Mouse (Mus musculus): Measurements from ENCODE around the gene Alkbh6.

DNA sequence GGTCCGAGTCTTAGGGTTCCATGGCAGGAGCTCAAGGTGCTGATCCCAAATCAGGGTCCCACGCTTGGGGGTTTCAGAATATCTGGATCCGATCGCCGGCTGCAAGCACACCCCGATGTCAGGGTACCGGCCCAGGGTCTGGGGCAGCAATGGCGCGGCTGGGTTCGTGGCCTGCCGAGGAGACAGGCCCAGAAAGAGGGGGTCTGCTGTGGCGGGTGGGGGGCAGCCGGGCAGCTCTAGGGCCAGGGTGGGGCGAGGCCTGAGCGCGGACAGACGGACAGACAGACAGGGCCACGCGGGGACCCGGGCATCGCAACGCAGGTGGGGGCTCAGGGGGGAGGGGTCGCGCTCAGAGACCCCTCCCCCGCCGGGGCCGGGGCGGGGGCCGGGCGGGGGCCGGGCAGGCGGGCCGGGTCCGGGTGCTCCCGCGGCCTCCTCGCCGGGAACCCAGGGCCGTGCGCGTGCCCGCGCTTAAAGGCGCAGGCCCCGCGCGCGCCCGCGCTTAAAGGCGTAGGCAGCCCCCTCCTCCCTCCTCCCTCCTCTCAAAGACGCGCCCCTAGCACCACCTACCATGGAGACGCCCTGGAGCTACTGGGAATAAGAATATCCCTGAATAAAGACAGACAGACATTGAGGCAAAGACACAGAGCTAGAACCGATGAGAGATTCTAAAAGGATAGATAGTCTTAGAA lies 54.3 kb downstream of the Alkbh6 start, which contains the start of gene Lrfn3:
- TF ChIP-seq POLR2A (IDR thresholded peaks at IDR 0.05; ENCODE audit: insufficient read depth, low read depth, low read length) (no peak), CTCF (IDR thresholded peaks at IDR 0.05) (no peak)
